In genomic region chr16:30769007-30769442, GRCm38 (mm10) we compare ENCODE assay signal across 9 mouse cellular contexts.
DNase-seq lines count a peak whose midpoint lies in the region; ATAC-seq and TF ChIP-seq lines count a peak whose summit lies in the region.
"Had no signal": no experiment of that assay in that cellular context is flagged by ENCODE, and none has a peak within 500 bp of the region (broad histone marks: within the 10 kb centered on the region; RNA-seq: fewer than 3 reads in every experiment).

No protein-coding gene starts in this region.

- ATAC-seq in forebrain, postnatal 0 days, result no peak; the same call in 1 of the 2 replicates
- peak; percentile 56 for ATAC-seq in CD4-positive, CD25-positive, alpha-beta regulatory T cell, adult 4 months

- H3K27ac ChIP-seq in forebrain, embryonic 10.5 days, result 0 out of 2 replicates have a peak overlapping the region, but pooled peaks have one; percentile 16
- no peak overlapping the region for H3K27ac ChIP-seq in forebrain, postnatal 0 days (ENCODE audit: low read depth, low read length)
- H3K27ac ChIP-seq: liver, embryonic 13.5 days had no signal

- no peak overlapping the region for H3K4me2 ChIP-seq in forebrain, postnatal 0 days (ENCODE audit: low read depth)
- H3K4me2 ChIP-seq: liver, embryonic 13.5 days had no signal

- no peaks in the 10 kb centered on the region for H3K36me3 ChIP-seq in forebrain, embryonic 10.5 days (replicated peaks)
- no peaks in the 10 kb centered on the region for H3K36me3 ChIP-seq in forebrain, postnatal 0 days (ENCODE audit: insufficient read depth)
- H3K36me3 ChIP-seq: liver, embryonic 13.5 days had no signal

- H3K27me3 ChIP-seq in forebrain, embryonic 10.5 days (ENCODE audit: poor library complexity, severe bottlenecking), result no peaks in the 10 kb centered on the region
- H3K27me3 ChIP-seq in forebrain, postnatal 0 days (ENCODE audit: insufficient read depth, low read length), result no peaks in the 10 kb centered on the region
- H3K27me3 ChIP-seq: liver, embryonic 13.5 days had no signal

- no peak overlapping the region for H3K9ac ChIP-seq in forebrain, postnatal 0 days
- H3K9ac ChIP-seq: liver, embryonic 13.5 days had no signal

- no peaks in the 10 kb centered on the region for H3K9me3 ChIP-seq in forebrain, embryonic 10.5 days
- no peaks in the 10 kb centered on the region for H3K9me3 ChIP-seq in forebrain, postnatal 0 days (ENCODE audit: low read length)
- H3K9me3 ChIP-seq: liver, embryonic 13.5 days had no signal

- peaks cover 23% of the 10 kb centered on the region for H3K4me1 ChIP-seq in forebrain, embryonic 10.5 days
- no peaks in the 10 kb centered on the region for H3K4me1 ChIP-seq in forebrain, postnatal 0 days (ENCODE audit: insufficient read depth)

- no peak overlapping the region for H3K4me3 ChIP-seq in forebrain, embryonic 10.5 days
- no peak overlapping the region for H3K4me3 ChIP-seq in forebrain, postnatal 0 days (ENCODE audit: low read depth, low read length)
- H3K4me3 ChIP-seq: liver, embryonic 13.5 days had no signal

- WGBS in forebrain, embryonic 10.5 days, result 37% methylated on average over 5 of the region's 5 CpGs
- WGBS in forebrain, postnatal 0 days, result 37% methylated on average over 5 of the region's 5 CpGs

- intact Hi-C loops in heart, postnatal 36 days (cut with DNase I), result no loop called here

- TF ChIP-seq CTCF in forebrain, postnatal 0 days (IDR thresholded peaks at IDR 0.05; ENCODE audit: low read depth), result no peak

- DNase-seq in forebrain, embryonic 10.5 days (ENCODE audit: extremely low spot score, low spot score), result no peak
- DNase-seq in forebrain, postnatal 0 days, result no peak
- DNase-seq in embryo, embryonic 9.5 days (ENCODE audit: extremely low spot score), result peak; percentile 28
- DNase-seq in heart, postnatal 36 days, result peak; percentile 49 to 54
- no peak for DNase-seq in ovary, postnatal 14 days (ENCODE audit: low spot score)
- DNase-seq in cerebellum, adult 11 months, result no peak
- DNase-seq in layer of hippocampus, postnatal 10 days (ENCODE audit: low spot score in 2 of 2), result no peak
- DNase-seq: liver, embryonic 13.5 days had no signal

Comparison
In these comparisons a context has a peak if more than half of its experiments do, and no peak if none do; other contexts are left out.
1. DNase-seq: peak in embryo, embryonic 9.5 days (single experiment) and heart, postnatal 36 days (2 of 2); none in forebrain, embryonic 10.5 days (single experiment), forebrain, postnatal 0 days (single experiment), ovary, postnatal 14 days (single experiment), cerebellum, adult 11 months (single experiment) and layer of hippocampus, postnatal 10 days (0 of 2).